Mouse (Mus musculus): ENCODE measurements around the gene Ctsq. TPM values are rescaled to one million over a fixed set of nuclear protein-coding genes. Genes with fewer than 3 reads are reported as not detected.

Ctsq gene
- polyA plus RNA-seq (2021; fragmentation: Nextera tagmentation) = not detected in 2 replicates
- long read RNA-seq, experiment 1 = 0 reads
- long read RNA-seq, experiment 2 = 0 reads

DNA sequence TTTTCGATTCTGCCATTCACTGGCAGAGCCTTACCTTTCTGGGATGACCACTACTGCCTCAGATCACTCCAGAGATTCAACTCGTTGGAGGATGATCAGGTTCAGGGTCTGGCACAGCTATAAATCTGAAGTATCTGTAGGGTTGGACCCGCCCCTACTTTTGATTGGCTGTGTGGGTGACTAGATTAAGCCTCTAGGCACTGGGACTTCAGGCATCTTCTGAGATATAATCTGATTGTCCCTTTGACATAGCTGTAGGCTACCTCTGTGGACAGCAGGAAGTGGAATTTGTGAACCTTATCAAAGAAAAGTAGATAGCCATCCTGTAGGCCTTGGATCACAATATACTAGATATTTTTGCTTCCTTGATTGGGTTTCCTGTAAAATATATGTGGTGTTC is at the start of gene Ctsq:
Ctsq (minus strand) TSS at position 101 of the 400 bp plus-strand sequence.

DNA sequence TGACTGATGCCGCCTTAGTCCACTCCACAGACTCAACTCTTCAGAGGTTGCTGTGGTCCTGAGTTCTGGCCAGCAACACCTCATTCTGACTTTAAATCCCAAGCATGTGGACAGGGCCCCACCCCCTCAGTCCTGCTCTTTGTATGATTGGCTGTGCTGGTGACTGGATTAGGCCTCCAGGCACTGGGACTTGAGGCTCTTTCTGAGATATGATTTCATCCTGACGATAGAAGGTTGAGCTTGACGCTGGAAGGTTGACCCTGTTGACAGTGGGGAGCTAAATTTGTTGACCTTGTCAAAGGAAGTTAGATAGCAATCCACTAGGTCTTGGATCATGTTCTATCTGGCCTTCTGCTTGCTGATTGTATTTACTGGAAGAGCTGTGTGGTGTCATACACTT is 34.6 kb downstream of the Ctsq start, which contains the start of gene Ctsj:
Ctsj (minus strand) TSS at position 101 of the 400 bp plus-strand sequence.

Other genes starting within 250 kb of the Ctsq start
- gene Ctsll3, start 237.8 kb downstream of the Ctsq start, polyA plus RNA-seq (2021; fragmentation: Nextera tagmentation) = not detected in 2 replicates
- gene 4930486L24Rik, start 176.2 kb downstream of the Ctsq start, polyA plus RNA-seq (2021; fragmentation: Nextera tagmentation) = 0.10 and 0.21 TPM in 2 replicates
- gene Gm49392, start 143.7 kb downstream of the Ctsq start, polyA plus RNA-seq (2021; fragmentation: Nextera tagmentation) = not detected in 2 replicates
- gene Ctla2b, start 143.2 kb downstream of the Ctsq start, polyA plus RNA-seq (2021; fragmentation: Nextera tagmentation) = 0.67 and 0.69 TPM in 2 replicates
- gene Tpbpb, start 135.8 kb downstream of the Ctsq start, polyA plus RNA-seq (2021; fragmentation: Nextera tagmentation) = not detected in 2 replicates
- gene Gm49393, start 105.0 kb downstream of the Ctsq start, polyA plus RNA-seq (2021; fragmentation: Nextera tagmentation) = not detected in 2 replicates
- gene Gm49391, start 104.1 kb downstream of the Ctsq start, polyA plus RNA-seq (2021; fragmentation: Nextera tagmentation) = 0.69 and 1.3 TPM in 2 replicates
- gene Ctla2a, start 104.0 kb downstream of the Ctsq start, polyA plus RNA-seq (2021; fragmentation: Nextera tagmentation) = 10.7 and 14.2 TPM in 2 replicates
- gene Tpbpa, start 98.6 kb downstream of the Ctsq start, polyA plus RNA-seq (2021; fragmentation: Nextera tagmentation) = not detected in 2 replicates
- gene Ctsj, start 34.7 kb downstream of the Ctsq start, polyA plus RNA-seq (2021; fragmentation: Nextera tagmentation) = not detected in 2 replicates
- gene Ctsr, start 123.6 kb upstream of the Ctsq start, polyA plus RNA-seq (2021; fragmentation: Nextera tagmentation) = not detected in 2 replicates
- gene Cts6, start 162.8 kb upstream of the Ctsq start, polyA plus RNA-seq (2021; fragmentation: Nextera tagmentation) = not detected in 2 replicates
- not detected in 2 replicates for gene Cts8, start 214.7 kb upstream of the Ctsq start, polyA plus RNA-seq (2021; fragmentation: Nextera tagmentation)
- gene Gm49398, start 248.2 kb upstream of the Ctsq start, polyA plus RNA-seq (2021; fragmentation: Nextera tagmentation) = not detected in 2 replicates

Data from layer of hippocampus, adult 6 months (tissue).